Mouse (Mus musculus) cerebellum, adult 9-10 months (tissue): Measurements from ENCODE around the gene Ptcd1.
"Not testable (repeated sequence)": the region's sequence is repeated elsewhere in the genome, so short reads cannot be mapped to it uniquely, and the experiment has no call there.

ENCODE experiments used
- DNase-seq: peaks from one replicate; pipeline ENCODE4 v3.0.0; 2022

Gene Ptcd1

DNA sequence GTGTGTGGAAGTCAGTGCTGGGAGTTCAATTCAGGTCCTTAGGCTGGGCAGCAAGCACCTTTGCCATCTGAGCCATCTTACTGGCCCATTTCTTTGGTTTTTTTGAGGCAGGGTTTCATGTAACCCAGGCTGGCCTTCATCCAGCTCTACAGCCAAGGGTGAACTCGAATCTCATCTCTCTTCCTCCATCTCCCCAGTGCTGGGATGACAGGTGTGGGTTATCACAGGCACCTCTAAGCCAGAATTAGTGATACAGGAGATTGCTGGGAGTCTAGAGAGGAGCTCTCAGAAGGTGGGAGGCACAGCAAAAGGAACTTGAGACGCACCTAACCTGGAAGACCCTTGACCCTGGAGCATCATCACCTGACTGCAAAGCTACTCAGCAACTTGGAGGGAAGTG is 53.5 kb downstream of the Ptcd1 start:
- DNase-seq, result no peak

DNA sequence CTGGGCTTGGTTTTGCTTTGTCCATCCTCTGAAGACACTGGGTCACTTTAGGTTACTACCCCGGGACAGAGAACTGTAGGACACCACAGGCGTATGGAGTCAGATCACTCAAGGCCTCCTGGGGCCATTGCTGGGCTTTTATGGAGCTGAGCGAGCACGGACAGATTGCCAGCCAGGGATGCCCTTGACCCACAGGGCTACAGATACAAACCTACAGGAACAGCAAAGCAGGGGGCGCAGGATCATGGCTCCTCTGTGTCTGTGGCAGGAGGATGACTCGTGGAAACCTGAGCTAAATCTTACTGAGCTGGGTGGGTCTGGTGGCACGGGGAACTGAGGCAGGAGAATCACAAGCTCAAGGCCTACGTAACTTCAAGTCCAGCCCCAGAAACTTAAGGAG is 54.3 kb downstream of the Ptcd1 start:
- no peak for DNase-seq

DNA sequence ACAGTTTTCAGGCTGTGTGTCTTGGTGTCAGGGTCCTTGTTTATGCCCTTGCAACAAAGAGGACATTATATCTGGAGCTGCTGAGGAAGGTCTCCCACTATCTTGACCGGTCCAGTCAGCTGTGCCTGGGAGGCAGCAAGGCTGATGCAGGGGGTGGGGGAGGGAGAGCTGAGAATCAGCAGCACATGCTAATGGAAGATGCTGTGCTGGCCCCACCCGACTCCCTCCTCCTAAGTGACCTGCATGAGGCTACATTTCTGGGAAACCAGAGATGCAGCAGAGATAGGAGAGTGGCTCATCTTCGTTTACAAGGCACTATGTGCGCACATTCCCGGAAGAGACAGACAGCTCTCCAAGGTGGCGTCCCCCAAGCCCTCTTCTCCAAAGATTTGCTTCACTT is 56.5 kb downstream of the Ptcd1 start:
- DNase-seq, result no peak

DNA sequence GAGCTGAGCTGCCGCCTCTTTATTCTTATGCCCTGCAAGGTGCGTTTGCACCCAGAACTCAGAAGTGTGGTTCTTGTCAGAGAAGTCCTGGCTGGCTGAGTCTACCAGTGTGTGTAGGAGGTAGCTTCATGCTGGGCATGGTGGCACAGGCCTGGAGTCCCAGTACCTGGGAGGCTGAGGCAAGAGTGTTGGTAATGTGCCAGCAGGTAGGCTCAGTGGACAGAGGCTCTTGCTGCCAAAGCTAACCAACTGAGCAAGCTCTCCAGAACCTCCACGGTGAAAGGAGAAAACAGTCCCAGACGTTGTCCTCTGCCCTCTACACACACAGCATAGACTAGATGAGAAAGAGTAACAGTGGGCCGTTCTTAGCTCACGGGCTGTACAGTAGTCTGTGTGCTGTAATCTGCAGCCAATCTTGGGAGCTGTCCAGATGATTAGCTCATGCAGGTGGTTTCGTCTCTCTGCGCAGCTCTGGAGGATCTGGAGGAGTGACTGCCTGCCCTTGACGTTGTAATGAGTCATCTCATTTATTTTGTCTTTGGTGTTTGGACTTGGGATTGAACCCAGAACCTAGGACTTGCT is 61.1 kb downstream of the Ptcd1 start:
- DNase-seq, result no peak

DNA sequence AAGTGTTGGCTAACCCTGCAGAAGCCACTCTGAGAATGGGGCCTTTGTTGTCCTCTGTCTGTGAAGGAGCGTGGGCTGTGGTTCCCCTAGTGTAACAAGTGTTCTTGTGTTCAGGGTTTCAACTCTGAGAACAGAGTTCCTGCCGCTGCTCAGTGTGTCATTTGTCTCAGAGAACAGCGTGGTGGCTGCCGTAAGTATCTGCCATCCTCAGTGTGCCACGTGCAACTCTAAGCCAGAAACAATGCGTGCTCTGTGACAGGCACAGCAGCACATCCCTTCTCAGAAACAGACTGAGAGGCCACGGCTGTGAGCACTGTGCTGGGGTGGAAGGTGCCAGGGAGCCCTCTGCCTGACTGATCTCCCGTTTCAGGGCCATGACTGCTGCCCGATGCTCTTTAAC is 62.6 kb downstream of the Ptcd1 start:
- no peak for DNase-seq

DNA sequence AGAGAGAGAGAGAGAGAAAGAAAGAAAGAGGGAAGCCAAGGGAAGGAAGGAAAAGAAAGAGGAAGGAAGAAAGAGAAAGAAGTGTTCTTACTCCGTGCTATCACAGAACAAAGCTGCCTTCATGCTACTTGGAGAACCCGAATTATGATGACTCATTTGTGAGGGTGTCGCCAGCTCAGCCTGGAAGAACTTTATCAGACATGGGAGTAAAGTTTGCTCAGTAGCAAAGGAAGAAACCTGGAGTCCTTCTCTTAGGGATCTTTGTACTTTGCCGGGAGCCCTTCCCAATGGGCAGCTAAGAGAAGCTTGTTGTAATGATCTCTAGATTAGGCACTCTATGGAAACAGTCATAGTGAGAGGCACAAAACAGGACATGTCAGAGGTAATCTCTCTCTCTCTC is 64.2 kb downstream of the Ptcd1 start:
- DNase-seq, result no peak

DNA sequence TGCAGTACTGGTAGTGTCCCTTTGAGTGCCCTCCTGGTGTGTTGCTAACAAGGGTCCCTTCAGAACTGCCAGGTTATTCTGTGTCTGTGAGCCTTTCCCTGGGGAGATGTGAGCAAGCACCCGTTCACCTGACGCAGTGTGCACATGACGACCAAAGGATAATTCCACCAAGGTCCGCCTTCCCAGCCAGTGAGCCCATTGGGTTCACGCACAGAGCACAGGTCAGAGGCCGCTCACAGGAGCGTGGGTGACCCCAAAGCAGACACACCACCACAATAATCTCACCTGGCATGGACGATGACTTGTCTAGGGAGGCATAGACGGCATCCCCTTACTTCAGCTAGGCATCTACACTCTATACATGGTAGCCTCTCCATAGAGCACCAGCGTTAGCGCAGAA is 65.5 kb downstream of the Ptcd1 start:
- DNase-seq, result not testable (repeated sequence)

DNA sequence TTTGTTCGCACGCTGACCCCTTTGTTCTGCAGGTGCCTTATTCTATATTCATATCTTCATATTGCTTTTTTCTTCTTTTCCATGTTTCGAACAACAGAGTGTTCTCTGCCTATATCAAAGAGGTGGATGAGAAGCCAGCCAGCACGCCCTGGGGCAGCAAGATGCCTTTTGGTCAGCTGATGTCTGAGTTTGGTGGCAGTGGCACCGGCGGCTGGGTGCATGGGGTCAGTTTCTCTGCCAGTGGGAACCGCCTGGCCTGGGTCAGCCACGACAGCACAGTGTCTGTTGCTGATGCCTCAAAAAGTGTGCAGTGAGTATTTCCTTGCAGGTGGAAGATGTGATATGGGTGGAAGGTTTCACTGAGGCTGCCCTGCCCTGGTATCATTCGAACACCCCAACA is 65.9 kb downstream of the Ptcd1 start:
- DNase-seq, result no peak

DNA sequence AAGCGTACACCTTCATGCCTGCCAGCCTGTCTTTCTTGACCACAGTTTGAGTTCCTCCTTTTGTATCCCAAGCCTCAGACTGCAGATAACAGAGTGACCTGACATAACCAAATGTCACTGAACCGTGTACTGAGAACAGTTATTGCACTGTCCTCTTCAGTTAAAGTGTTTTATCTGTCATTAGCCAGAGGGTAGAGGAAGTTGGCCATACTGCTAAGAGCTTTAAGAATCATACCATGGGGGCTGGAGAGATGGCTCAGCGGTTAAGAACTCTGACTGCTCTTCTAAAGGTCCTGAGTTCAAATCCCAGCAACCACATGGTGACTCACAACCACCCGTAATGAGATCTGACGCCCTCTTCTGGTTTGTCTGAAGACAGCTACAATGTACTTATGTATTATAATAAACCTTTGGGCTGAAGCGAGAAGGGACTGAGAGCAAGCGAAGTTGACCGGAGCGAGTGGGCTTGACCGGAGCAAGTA is 68.5 kb downstream of the Ptcd1 start:
- DNase-seq, result no peak
